Mouse (Mus musculus) left cerebral cortex, adult 18-20 months (tissue): ENCODE measurements around the gene Olfr1502. TPM values are rescaled to one million over a fixed set of nuclear protein-coding genes. Genes with fewer than 3 reads are reported as not detected.
"Not testable (repeated sequence)": the region's sequence is repeated elsewhere in the genome, so short reads cannot be mapped to it uniquely, and the experiment has no call there.

Source experiments
- DNase-seq, 2 experiments: peaks; one replicate each; pipeline ENCODE4 v3.0.0; 2021 to 2022; ENCODE audit warnings: low spot score in 2 of 2, mixed read lengths in 1 of 2
- long read RNA-seq, 2 experiments: library from polyadenylated mRNA; stranded (forward); transcript quantifications; one replicate each; pipeline ENCODE4 v2.0.0; 2021
- total RNA-seq, 2 experiments: library from RNA; stranded (reverse); gene quantifications; 2 replicates each; pipeline ENCODE4 v1.2.3; 2021

Gene Olfr1502
- not detected for total RNA-seq
- long read RNA-seq, experiment 1: 0 reads
- long read RNA-seq, experiment 2: 0 reads

DNA sequence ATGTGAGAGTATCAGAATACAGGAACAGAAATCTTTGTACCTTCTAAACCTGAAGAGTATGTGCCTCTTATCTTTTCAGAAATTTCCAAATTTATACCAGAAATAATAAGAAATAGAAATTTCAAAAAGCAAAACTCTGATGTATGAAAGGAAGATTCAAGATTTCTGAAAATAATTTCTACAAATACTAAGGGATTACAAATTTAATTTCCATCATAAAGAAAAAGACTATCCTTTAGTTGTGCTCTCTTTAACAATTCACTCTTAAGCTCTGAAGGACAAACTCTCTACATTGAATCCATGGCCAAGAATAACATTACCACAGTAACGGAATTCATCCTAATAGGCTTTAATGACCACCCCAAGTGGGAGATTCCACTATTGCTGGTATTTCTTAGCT, at the start of gene Olfr1502:
Olfr1502 (plus strand) TSS at position 301 of the 400 bp plus-strand sequence.
- no peak for DNase-seq

- DNase-seq: no peak
Measured at GRCm38 (mm10) chr19:13812823-13813222, 48.8 kb upstream of the Olfr1502 start.

DNA sequence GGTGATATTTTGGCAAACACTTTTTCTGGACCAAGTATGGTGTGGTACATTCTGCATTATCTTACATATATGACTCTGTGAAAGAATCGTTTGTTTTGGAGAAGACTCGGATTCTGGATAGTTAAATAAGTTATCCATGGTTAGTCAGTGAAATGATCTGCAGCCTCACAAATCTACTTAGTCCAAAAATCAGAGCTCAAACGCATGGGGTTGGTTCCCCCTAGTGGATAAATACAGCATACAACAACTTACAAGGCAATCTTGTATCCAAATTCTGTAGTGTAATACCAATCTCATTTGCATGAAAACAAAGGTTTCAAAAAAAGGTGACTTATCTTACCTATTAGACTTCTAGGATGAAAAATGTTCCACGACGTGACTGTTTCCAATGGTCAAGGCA, 42.8 kb upstream of the Olfr1502 start:
- DNase-seq: peak in 1 of 2 experiments; percentile 3

DNA sequence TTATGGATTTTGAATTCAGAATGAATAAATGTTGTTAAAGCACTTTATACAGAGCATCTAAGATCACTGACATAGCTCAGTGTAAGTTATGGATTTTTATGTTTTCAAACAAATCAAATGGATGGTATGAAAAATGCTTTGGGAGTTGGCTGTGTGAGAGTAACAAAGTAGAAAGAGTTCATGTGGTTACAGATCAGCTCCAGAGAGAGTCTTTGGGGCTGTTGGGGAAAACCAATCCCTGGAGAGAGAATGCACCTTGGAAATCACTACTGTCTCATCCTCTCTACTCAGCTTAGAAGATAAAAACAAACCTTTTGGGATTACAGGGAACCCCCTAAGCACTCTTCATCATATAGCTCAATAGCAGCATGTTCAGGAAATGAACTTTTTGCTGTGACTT, 42.2 kb upstream of the Olfr1502 start, which contains the start of gene Olfr1499:
Olfr1499 (minus strand) TSS at position 101 of the 400 bp plus-strand sequence.
- DNase-seq: no peak

DNA sequence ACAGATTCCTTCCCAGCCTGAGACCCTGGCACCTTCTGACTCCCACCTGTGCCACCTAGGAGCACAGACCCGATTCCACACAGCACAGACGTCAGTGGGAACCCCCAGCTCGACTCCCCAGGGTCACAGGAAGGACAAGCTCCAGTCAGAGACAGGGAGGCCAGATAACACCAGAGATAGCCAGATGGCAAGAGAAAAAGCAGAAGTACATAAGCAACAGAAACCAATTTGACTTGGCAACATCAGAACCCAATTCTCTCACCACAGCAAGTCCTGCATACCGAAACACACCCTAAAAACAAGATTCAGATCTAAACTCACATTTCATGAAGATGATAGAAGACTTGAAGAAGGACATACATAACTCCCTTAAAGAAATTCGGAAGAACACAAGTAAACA, 40.7 kb upstream of the Olfr1502 start:
- DNase-seq: no peak

GRCm38 (mm10) chr19:13828447-13828846, 33.1 kb upstream of the Olfr1502 start:
- no peak for DNase-seq

DNA sequence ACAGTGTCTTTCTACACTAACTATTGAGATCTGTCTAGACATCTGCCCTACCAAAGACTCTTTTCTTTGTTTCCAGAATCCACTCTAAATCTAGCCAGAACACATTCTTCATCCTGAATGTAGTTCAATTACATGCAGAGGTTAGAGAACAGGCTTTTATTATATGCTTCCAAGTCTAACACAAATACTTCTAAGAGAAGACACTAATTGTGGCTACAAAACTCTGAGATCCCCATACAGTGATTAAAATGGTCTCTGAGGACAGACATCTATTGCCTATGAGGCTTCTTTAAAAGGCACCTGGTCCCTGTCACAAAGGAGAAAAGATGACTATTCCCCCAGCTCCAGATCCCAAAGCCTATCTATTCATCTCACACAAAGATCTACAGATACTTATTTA, 31.2 kb upstream of the Olfr1502 start, which contains the start of gene Olfr1500:
Olfr1500 (minus strand) TSS at position 101 of the 400 bp plus-strand sequence.
- no peak for DNase-seq

DNA sequence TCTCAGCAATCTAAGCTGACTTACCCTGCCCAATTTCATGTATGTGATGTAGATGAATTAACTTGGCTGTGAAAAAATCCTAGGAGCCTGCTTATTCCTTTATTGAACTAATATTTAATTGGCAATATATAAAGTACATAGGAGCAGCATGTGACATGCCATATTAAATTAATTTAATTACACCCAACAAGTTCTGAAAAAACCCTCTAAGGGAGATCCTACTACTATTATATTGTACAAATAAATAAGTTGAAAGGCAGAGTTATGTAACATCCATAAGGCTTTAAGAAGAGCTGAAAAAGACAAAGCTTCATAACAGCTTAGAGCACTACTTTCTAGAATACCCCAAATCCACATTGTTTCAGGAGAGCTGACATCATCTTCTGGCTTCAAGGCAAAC, 11.0 kb upstream of the Olfr1502 start, which contains the start of gene Olfr1501:
Olfr1501 (minus strand) TSS at position 101 of the 400 bp plus-strand sequence.
- DNase-seq: not testable (repeated sequence)

DNA sequence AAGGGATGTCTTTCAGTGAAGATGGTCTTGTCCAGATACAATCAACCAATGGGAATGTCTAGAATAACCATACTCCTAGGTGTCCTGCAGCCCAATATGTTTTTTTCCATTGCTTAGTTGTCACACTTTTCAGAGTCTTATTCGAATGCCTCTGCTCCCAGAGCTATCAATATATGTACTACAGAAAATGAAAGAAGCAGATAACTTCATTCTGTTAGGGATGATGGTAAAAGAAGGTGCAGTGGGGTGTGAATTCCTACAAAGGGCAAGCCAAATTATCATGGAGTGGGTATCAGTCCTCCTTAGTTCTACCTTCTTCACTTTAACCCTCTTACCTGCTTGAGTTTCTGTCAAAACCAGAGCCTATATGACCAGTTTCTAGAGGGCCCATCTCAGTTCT, 36.2 kb downstream of the Olfr1502 start, which contains the start of gene Olfr1504:
Olfr1504 (minus strand) TSS at position 101 of the 400 bp plus-strand sequence.
- DNase-seq: no peak

Other genes starting within 250 kb of the Olfr1502 start
- not detected for gene Olfr1487, start 244.4 kb upstream of the Olfr1502 start, total RNA-seq
- gene Olfr1489, start 230.2 kb upstream of the Olfr1502 start, total RNA-seq: not detected
- gene Olfr1490, start 210.7 kb upstream of the Olfr1502 start, total RNA-seq: not detected
- gene Olfr1491, start 164.5 kb upstream of the Olfr1502 start, total RNA-seq: not detected
- not detected for gene Olfr1493-ps1, start 138.5 kb upstream of the Olfr1502 start, total RNA-seq
- not detected for gene Olfr1494, start 122.1 kb upstream of the Olfr1502 start, total RNA-seq
- gene Olfr1495, start 97.2 kb upstream of the Olfr1502 start, total RNA-seq: not detected
- not detected for gene Olfr1496, start 83.9 kb upstream of the Olfr1502 start, total RNA-seq
- gene Olfr1497, start 63.6 kb upstream of the Olfr1502 start, total RNA-seq: not detected
- gene Olfr1499, start 42.3 kb upstream of the Olfr1502 start, total RNA-seq: not detected
- gene Olfr1500, start 31.3 kb upstream of the Olfr1502 start, total RNA-seq: not detected
- gene Olfr1501, start 11.1 kb upstream of the Olfr1502 start, total RNA-seq: not detected
- gene Olfr1504, start 36.1 kb downstream of the Olfr1502 start, total RNA-seq: not detected
- not detected for gene Olfr1505, start 51.7 kb downstream of the Olfr1502 start, total RNA-seq